Mouse (Mus musculus): ENCODE results near the gene Il18r1.

DNA sequence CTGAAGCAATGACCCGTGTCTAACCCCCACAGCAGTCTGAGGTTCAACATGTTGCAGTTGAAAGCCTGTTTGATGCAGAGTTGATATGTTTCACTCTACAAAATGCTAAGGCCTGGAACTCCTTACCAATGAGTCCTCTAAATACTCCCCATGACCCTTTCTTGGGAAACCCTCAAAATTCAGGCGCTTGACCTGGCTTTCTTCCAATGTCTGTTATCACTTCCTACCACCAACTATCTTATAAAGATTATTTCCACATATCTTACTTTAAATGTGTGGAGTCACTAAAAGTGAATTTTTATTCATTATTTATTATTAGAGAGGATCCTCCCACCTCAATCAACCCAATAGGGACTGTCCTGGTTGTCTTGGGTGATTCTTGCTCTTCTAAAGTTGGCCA, 33.2 kb upstream of the Il18r1 start:
- TF ChIP-seq CTCF (IDR thresholded peaks at IDR 0.05; ENCODE audit: borderline replicate concordance, extremely low read depth, insufficient read depth, insufficient read length), result no peak
- no peak for TF ChIP-seq POLR2A (IDR thresholded peaks at IDR 0.05; ENCODE audit: borderline replicate concordance, extremely low read depth, insufficient read depth, insufficient read length, poor library complexity, severe bottlenecking)
